Mouse (Mus musculus) megakaryocyte, embryonic 14.5 days (primary cell): ENCODE measurements around the gene Golph3. TPM values are rescaled to one million over a fixed set of nuclear protein-coding genes. Genes with fewer than 3 reads are reported as not detected.

Source experiments
- H3K27me3 ChIP-seq: replicated peaks from 2 replicates; pipeline ENCODE3; 2012; ENCODE audit warnings: inconsistent platforms
- H3K36me3 ChIP-seq: replicated peaks from 2 replicates; pipeline ENCODE3; 2012; ENCODE audit warnings: low read length, inconsistent platforms, mixed read lengths
- H3K4me1 ChIP-seq: 2 replicates; pipeline ENCODE4 v1.6.1; 2012; ENCODE audit warnings: inconsistent platforms
- H3K4me3 ChIP-seq: replicated peaks from 2 replicates; pipeline ENCODE3; 2012; ENCODE audit warnings: moderate library complexity, mild to moderate bottlenecking, inconsistent platforms
- H3K9me3 ChIP-seq: 2 replicates; pipeline ENCODE4 v1.6.1; 2012; ENCODE audit warnings: inconsistent platforms
- FLI1 ChIP-seq: IDR thresholded peaks from 2 replicates; pipeline ENCODE4 v1.6.1; 2012; ENCODE audit warnings: low read length, inconsistent platforms, mixed read lengths
- GATA1 ChIP-seq: IDR thresholded peaks from 3 replicates; pipeline ENCODE4 v1.6.1; 2012; ENCODE audit warnings: mixed read lengths, low read length, inconsistent platforms, borderline replicate concordance
- polyA plus RNA-seq: library from polyadenylated mRNA; stranded (reverse); fragments of >175 nt; gene quantifications from 2 replicates; pipeline ENCODE4 v1.2.3, GENCODE M21; 2012; ENCODE audit warnings: low replicate concordance; ENCODE audit not compliant: insufficient read depth

The Golph3 gene
- polyA plus RNA-seq, 1 experiment: 175 TPM

GRCm38 (mm10) chr15:12298231-12298737 is 23.0 kb upstream of the Golph3 start:
- peaks cover 7% of the 10 kb centered on the region for H3K27me3 ChIP-seq
- no peaks in the 10 kb centered on the region for H3K36me3 ChIP-seq
- TF ChIP-seq FLI1 (no peak), GATA1 (no peak)
- no peaks in the 10 kb centered on the region for H3K9me3 ChIP-seq
- H3K4me3 ChIP-seq: no peak overlapping the region
- H3K4me1 ChIP-seq: peaks cover 22% of the 10 kb centered on the region

GRCm38 (mm10) chr15:12301771-12302170 is 19.5 kb upstream of the Golph3 start:
- Histone ChIP-seq H3K36me3 (peaks cover 6% of the 10 kb centered on the region), H3K4me3 (no peak overlapping the region), H3K27me3 (no peaks in the 10 kb centered on the region), H3K4me1 (peaks cover 42% of the 10 kb centered on the region), H3K9me3 (peaks cover 7% of the 10 kb centered on the region; the same call in 1 of the 2 replicates)
- no peak for TF ChIP-seq FLI1
- TF ChIP-seq GATA1: no peak

- peaks cover 7% of the 10 kb centered on the region; the same call in 1 of the 2 replicates for H3K9me3 ChIP-seq
- peaks cover 72% of the 10 kb centered on the region for H3K4me1 ChIP-seq
- no peak for TF ChIP-seq FLI1
- TF ChIP-seq GATA1: no peak
- no peaks in the 10 kb centered on the region for H3K27me3 ChIP-seq
- peaks cover 6% of the 10 kb centered on the region for H3K36me3 ChIP-seq
- H3K4me3 ChIP-seq: peak overlapping the region; percentile 77
These were observed 14.8 kb upstream of the Golph3 start for GRCm38 (mm10) chr15:12306188-12307071.

- Histone ChIP-seq H3K4me3 (peak overlapping the region; percentile 77), H3K4me1 (peaks cover 75% of the 10 kb centered on the region)
These were observed 14.1 kb upstream of the Golph3 start for GRCm38 (mm10) chr15:12307114-12307513.

GRCm38 (mm10) chr15:12308539-12308938 is 12.7 kb upstream of the Golph3 start:
- no peaks in the 10 kb centered on the region for H3K27me3 ChIP-seq
- H3K4me3 ChIP-seq: no peak overlapping the region
- peaks cover 79% of the 10 kb centered on the region for H3K4me1 ChIP-seq
- peaks cover 7% of the 10 kb centered on the region; the same call in 1 of the 2 replicates for H3K9me3 ChIP-seq
- H3K36me3 ChIP-seq: peaks cover 6% of the 10 kb centered on the region
- no peak for TF ChIP-seq GATA1
- TF ChIP-seq FLI1: no peak

More at GRCm38 (mm10) chr15:12307114-12307513, 14.1 kb upstream of the Golph3 start:
- H3K9me3 ChIP-seq: peaks cover 7% of the 10 kb centered on the region; the same call in 1 of the 2 replicates
- H3K36me3 ChIP-seq: peaks cover 6% of the 10 kb centered on the region
- H3K27me3 ChIP-seq: no peaks in the 10 kb centered on the region
- TF ChIP-seq GATA1 (no peak), FLI1 (no peak)

- TF ChIP-seq GATA1 (no peak), FLI1 (no peak)
- Histone ChIP-seq H3K4me3 (no peak overlapping the region), H3K27me3 (no peaks in the 10 kb centered on the region), H3K4me1 (peaks cover 77% of the 10 kb centered on the region), H3K9me3 (no peaks in the 10 kb centered on the region), H3K36me3 (peaks cover under 1% of the 10 kb centered on the region)
These were observed 10.6 kb upstream of the Golph3 start for GRCm38 (mm10) chr15:12310676-12311075.

GRCm38 (mm10) chr15:12311465-12311864 is 9.8 kb upstream of the Golph3 start:
- no peak for TF ChIP-seq FLI1
- no peak for TF ChIP-seq GATA1
- no peak overlapping the region for H3K4me3 ChIP-seq
- no peaks in the 10 kb centered on the region for H3K27me3 ChIP-seq
- peaks cover 72% of the 10 kb centered on the region for H3K4me1 ChIP-seq
- H3K36me3 ChIP-seq: no peaks in the 10 kb centered on the region
- no peaks in the 10 kb centered on the region for H3K9me3 ChIP-seq

GRCm38 (mm10) chr15:12313255-12313654 is 8.0 kb upstream of the Golph3 start:
- Histone ChIP-seq H3K4me3 (no peak overlapping the region), H3K36me3 (no peaks in the 10 kb centered on the region), H3K4me1 (peaks cover 71% of the 10 kb centered on the region), H3K9me3 (no peaks in the 10 kb centered on the region), H3K27me3 (no peaks in the 10 kb centered on the region)
- TF ChIP-seq GATA1 (no peak), FLI1 (no peak)

- TF ChIP-seq GATA1 (no peak), FLI1 (no peak)
- peaks cover 2% of the 10 kb centered on the region for H3K27me3 ChIP-seq
- H3K4me3 ChIP-seq: no peak overlapping the region
- no peaks in the 10 kb centered on the region for H3K9me3 ChIP-seq
- H3K36me3 ChIP-seq: no peaks in the 10 kb centered on the region
- peaks cover 69% of the 10 kb centered on the region for H3K4me1 ChIP-seq
These were observed 6.7 kb upstream of the Golph3 start for GRCm38 (mm10) chr15:12314584-12314983.

- Histone ChIP-seq H3K36me3 (no peaks in the 10 kb centered on the region), H3K4me1 (peaks cover 67% of the 10 kb centered on the region), H3K27me3 (peaks cover 5% of the 10 kb centered on the region), H3K9me3 (no peaks in the 10 kb centered on the region), H3K4me3 (no peak overlapping the region)
- TF ChIP-seq GATA1: no peak
- TF ChIP-seq FLI1: no peak
These were observed 5.3 kb upstream of the Golph3 start for GRCm38 (mm10) chr15:12315996-12316395.
